Mouse (Mus musculus): ENCODE data around the gene Slc4a1. TPM values are rescaled to one million over a fixed set of nuclear protein-coding genes. Genes with fewer than 3 reads are reported as not detected.

Slc4a1 gene
- polyA plus RNA-seq, 1 experiment from 2014 or later = 10.4 TPM

Small RNAs within 50 kb of the gene (microRNA-seq; reads per million reads assigned to microRNA genes)
- gene Mir6930 = not detected

Other genes with a start within 250 kb of the Slc4a1 start
- 0.12 and 0.14 TPM in 2 replicates for gene Nags, start 220.7 kb downstream of the Slc4a1 start, polyA plus RNA-seq (2015; fragmentation: Nextera tagmentation; extraction: Ambion mirVana)
- 37.5 and 40.3 TPM in 2 replicates for gene Tmem101, start 209.8 kb downstream of the Slc4a1 start, polyA plus RNA-seq (2015; fragmentation: Nextera tagmentation; extraction: Ambion mirVana)
- gene Lsm12, start 180.9 kb downstream of the Slc4a1 start, polyA plus RNA-seq (2015; fragmentation: Nextera tagmentation; extraction: Ambion mirVana) = 119 and 130 TPM in 2 replicates
- 25.1 and 27.6 TPM in 2 replicates for gene G6pc3, start 176.6 kb downstream of the Slc4a1 start, polyA plus RNA-seq (2015; fragmentation: Nextera tagmentation; extraction: Ambion mirVana)
- 94.1 and 96.7 TPM in 2 replicates for gene Hdac5, start 136.0 kb downstream of the Slc4a1 start, polyA plus RNA-seq (2015; fragmentation: Nextera tagmentation; extraction: Ambion mirVana)
- gene BC030867, start 117.3 kb downstream of the Slc4a1 start, polyA plus RNA-seq (2015; fragmentation: Nextera tagmentation; extraction: Ambion mirVana) = 13.0 and 13.8 TPM in 2 replicates
- 0.20 and 0.24 TPM in 2 replicates for gene Asb16, start 97.5 kb downstream of the Slc4a1 start, polyA plus RNA-seq (2015; fragmentation: Nextera tagmentation; extraction: Ambion mirVana)
- 53.4 and 53.9 TPM in 2 replicates for gene Tmub2, start 81.3 kb downstream of the Slc4a1 start, polyA plus RNA-seq (2015; fragmentation: Nextera tagmentation; extraction: Ambion mirVana)
- 15.0 and 18.0 TPM in 2 replicates for gene Atxn7l3, start 69.6 kb downstream of the Slc4a1 start, polyA plus RNA-seq (2015; fragmentation: Nextera tagmentation; extraction: Ambion mirVana)
- 76.0 and 85.7 TPM in 2 replicates for gene Ubtf, start 46.5 kb downstream of the Slc4a1 start, polyA plus RNA-seq (2015; fragmentation: Nextera tagmentation; extraction: Ambion mirVana)
- 1.2 and 1.6 TPM in 2 replicates for gene Rundc3a, start 27.2 kb upstream of the Slc4a1 start, polyA plus RNA-seq (2015; fragmentation: Nextera tagmentation; extraction: Ambion mirVana)
- 184 and 195 TPM in 2 replicates for gene Slc25a39, start 41.7 kb upstream of the Slc4a1 start, polyA plus RNA-seq (2015; fragmentation: Nextera tagmentation; extraction: Ambion mirVana)
- gene Grn, start 64.1 kb upstream of the Slc4a1 start, polyA plus RNA-seq (2015; fragmentation: Nextera tagmentation; extraction: Ambion mirVana) = 192 and 215 TPM in 2 replicates
- gene Fam171a2, start 81.5 kb upstream of the Slc4a1 start, polyA plus RNA-seq (2015; fragmentation: Nextera tagmentation; extraction: Ambion mirVana) = 4.9 and 5.7 TPM in 2 replicates
- gene Itga2b, start 103.9 kb upstream of the Slc4a1 start, polyA plus RNA-seq (2015; fragmentation: Nextera tagmentation; extraction: Ambion mirVana) = 6.6 and 6.9 TPM in 2 replicates
- 46.2 and 56.5 TPM in 2 replicates for gene Gpatch8, start 190.2 kb upstream of the Slc4a1 start, polyA plus RNA-seq (2015; fragmentation: Nextera tagmentation; extraction: Ambion mirVana)
- 10.7 and 11.3 TPM in 2 replicates for gene Gm11627, start 213.3 kb upstream of the Slc4a1 start, polyA plus RNA-seq (2015; fragmentation: Nextera tagmentation; extraction: Ambion mirVana)
- 41.0 and 48.5 TPM in 2 replicates for gene Fzd2, start 238.2 kb upstream of the Slc4a1 start, polyA plus RNA-seq (2015; fragmentation: Nextera tagmentation; extraction: Ambion mirVana)

All from limb, embryonic 15.5 days (tissue).